Mouse (Mus musculus): ENCODE results near the gene Elmod3. TPM values are rescaled to one million over a fixed set of nuclear protein-coding genes. Genes with fewer than 3 reads are reported as not detected.

Elmod3 gene
- polyA plus RNA-seq (2012; rRNA removed): 32.5 and 32.7 TPM in 2 replicates

- peak; percentile 85 to 95 for DNase-seq
- TF ChIP-seq CTCF (IDR thresholded peaks at IDR 0.05; ENCODE audit: borderline replicate concordance, insufficient read depth, low read depth, low read length) (no peak), POLR2A (IDR thresholded peaks at IDR 0.05; ENCODE audit: borderline replicate concordance, insufficient read depth, low read length) (peak; percentile 84; the same call in 1 of the 2 replicates)
- Histone ChIP-seq H3K27ac (ENCODE audit: insufficient read depth, low read length) (peak within 1 kb of the TSS; percentile 60), H3K27me3 (ENCODE audit: control insufficient read depth, insufficient read depth, low read length) (no peaks in the 10 kb centered on the region), H3K4me1 (ENCODE audit: control insufficient read depth, insufficient read depth, low read length) (peaks cover 4% of the 10 kb centered on the region; the same call in 1 of the 2 replicates), H3K4me3 (replicated peaks; ENCODE audit: insufficient read depth, low read depth, low read length) (peak within 1 kb of the TSS; percentile 95)
- under 1% methylated on average over 38 of the region's 38 CpGs for WGBS
These were observed at the start of gene Elmod3, which contains the start of gene Retsat for GRCm38 (mm10) chr6:72597956-72598753. Gene Elmod3, minus strand, starts transcription at chr6:72598413. Gene Retsat, plus strand, starts transcription at chr6:72598475.

GRCm38 (mm10) chr6:72647383-72647820, 49.2 kb upstream of the Elmod3 start:
- H3K27ac ChIP-seq (ENCODE audit: insufficient read depth, low read length): no peak overlapping the region
- WGBS: 60% methylated on average over 10 of the region's 10 CpGs
- TF ChIP-seq CTCF (IDR thresholded peaks at IDR 0.05; ENCODE audit: borderline replicate concordance, insufficient read depth, low read depth, low read length) (peak; percentile 81), POLR2A (IDR thresholded peaks at IDR 0.05; ENCODE audit: borderline replicate concordance, insufficient read depth, low read length) (no peak)

DNA sequence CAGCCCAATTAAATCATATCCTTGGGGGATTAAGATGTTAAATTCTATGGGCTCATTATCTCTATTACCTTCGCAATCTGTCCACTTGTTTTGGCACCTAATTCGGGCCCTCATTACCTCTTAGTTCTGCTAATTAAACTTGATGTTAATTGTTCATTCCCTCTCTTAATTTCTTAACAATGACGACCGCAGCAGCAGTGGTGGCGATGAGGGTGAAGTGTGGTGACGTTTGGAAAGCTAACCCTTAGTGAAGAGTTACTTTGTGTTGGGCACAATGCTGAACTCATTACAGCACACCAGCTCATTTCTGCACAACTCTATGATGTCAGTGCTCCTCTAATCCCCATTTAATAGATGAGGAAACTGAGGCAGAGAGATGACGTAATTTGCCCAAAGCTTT, 47.2 kb upstream of the Elmod3 start:
- H3K4me3 ChIP-seq (replicated peaks; ENCODE audit: insufficient read depth, low read depth, low read length): no peak overlapping the region
- DNase-seq: no peak
- no peaks in the 10 kb centered on the region for H3K27me3 ChIP-seq (ENCODE audit: control insufficient read depth, insufficient read depth, low read length)
- WGBS: 65% methylated on average over 7 of the region's 7 CpGs
- no peaks in the 10 kb centered on the region for H3K4me1 ChIP-seq (ENCODE audit: control insufficient read depth, insufficient read depth, low read length)
- H3K27ac ChIP-seq (ENCODE audit: insufficient read depth, low read length): no peak overlapping the region
- TF ChIP-seq POLR2A (IDR thresholded peaks at IDR 0.05; ENCODE audit: borderline replicate concordance, insufficient read depth, low read length): no peak
- TF ChIP-seq CTCF (IDR thresholded peaks at IDR 0.05; ENCODE audit: borderline replicate concordance, insufficient read depth, low read depth, low read length): no peak

More at GRCm38 (mm10) chr6:72647383-72647820, 49.2 kb upstream of the Elmod3 start:
- peak; percentile 43 to 55 for DNase-seq
- Histone ChIP-seq H3K4me3 (replicated peaks; ENCODE audit: insufficient read depth, low read depth, low read length) (no peak overlapping the region), H3K4me1 (ENCODE audit: control insufficient read depth, insufficient read depth, low read length) (no peaks in the 10 kb centered on the region; the same call in 1 of the 2 replicates), H3K27me3 (ENCODE audit: control insufficient read depth, insufficient read depth, low read length) (no peaks in the 10 kb centered on the region)

DNA sequence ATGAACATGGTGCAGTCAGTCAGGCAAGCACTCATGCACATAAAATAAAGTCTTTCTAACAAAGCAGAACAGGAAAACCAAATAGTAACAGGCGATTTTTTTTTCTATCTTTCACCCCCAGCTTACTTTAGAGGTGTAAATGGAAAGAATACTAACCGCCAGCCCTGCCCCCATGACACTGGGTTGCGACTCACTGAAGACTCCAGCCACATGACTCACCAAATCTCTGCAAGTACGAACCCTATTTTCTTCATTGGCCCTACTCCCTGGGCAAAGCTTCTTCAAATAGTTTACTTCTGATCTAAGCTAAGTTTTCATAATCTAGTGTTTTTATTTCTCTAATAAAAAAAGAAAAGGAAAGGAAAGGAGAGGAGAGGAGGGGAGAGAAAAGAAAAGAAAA, 46.4 kb upstream of the Elmod3 start:
- H3K27ac ChIP-seq (ENCODE audit: insufficient read depth, low read length): no peak overlapping the region
- no peaks in the 10 kb centered on the region for H3K4me1 ChIP-seq (ENCODE audit: control insufficient read depth, insufficient read depth, low read length)
- DNase-seq: no peak
- no peak overlapping the region for H3K4me3 ChIP-seq (replicated peaks; ENCODE audit: insufficient read depth, low read depth, low read length)
- no peak for TF ChIP-seq POLR2A (IDR thresholded peaks at IDR 0.05; ENCODE audit: borderline replicate concordance, insufficient read depth, low read length)
- TF ChIP-seq CTCF (IDR thresholded peaks at IDR 0.05; ENCODE audit: borderline replicate concordance, insufficient read depth, low read depth, low read length): no peak
- WGBS: 75% methylated on average over 4 of the region's 4 CpGs
- no peaks in the 10 kb centered on the region for H3K27me3 ChIP-seq (ENCODE audit: control insufficient read depth, insufficient read depth, low read length)

DNA sequence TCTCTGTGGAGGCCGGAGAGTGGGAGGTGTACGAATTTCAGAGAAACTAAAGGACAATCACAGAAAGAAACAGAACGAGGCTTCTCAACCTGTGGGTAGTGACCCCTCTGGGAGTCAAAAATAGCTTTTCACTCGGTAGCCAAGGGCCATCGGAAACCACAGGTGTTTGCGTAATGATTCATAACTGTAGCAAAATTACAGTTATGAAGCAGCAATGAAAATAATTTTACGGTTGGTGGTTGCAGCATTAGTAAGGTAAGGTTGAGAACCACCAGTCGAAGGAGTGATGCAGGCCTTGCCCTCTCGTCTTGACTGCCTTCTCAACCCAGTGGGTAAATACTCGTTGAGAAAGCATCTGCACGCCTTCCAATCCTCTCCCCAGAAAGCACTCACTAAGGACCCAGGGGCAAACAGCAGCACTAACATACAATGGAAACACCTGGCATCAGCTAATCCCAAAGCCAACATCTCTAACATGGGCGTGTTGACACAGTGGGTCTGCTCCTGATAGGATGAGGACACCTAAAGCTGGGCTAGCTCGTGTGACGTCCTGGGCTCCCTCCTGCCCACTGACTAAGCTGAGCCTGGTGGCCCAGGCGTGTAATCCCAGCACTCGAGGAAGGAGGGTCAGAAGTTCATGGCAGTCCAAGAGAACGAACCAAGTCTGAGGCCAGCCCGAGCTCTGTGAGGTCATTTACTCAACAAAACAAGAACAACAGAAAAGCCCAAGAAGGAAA, 43.2 kb upstream of the Elmod3 start:
- no peak for DNase-seq
- Histone ChIP-seq H3K27ac (ENCODE audit: insufficient read depth, low read length) (no peak overlapping the region), H3K4me1 (ENCODE audit: control insufficient read depth, insufficient read depth, low read length) (no peaks in the 10 kb centered on the region), H3K27me3 (ENCODE audit: control insufficient read depth, insufficient read depth, low read length) (no peaks in the 10 kb centered on the region), H3K4me3 (replicated peaks; ENCODE audit: insufficient read depth, low read depth, low read length) (no peak overlapping the region)
- TF ChIP-seq POLR2A (IDR thresholded peaks at IDR 0.05; ENCODE audit: borderline replicate concordance, insufficient read depth, low read length) (no peak), CTCF (IDR thresholded peaks at IDR 0.05; ENCODE audit: borderline replicate concordance, insufficient read depth, low read depth, low read length) (no peak)
- WGBS: 88% methylated on average over 18 of the region's 18 CpGs

GRCm38 (mm10) chr6:72636940-72637339, 38.7 kb upstream of the Elmod3 start:
- DNase-seq: no peak
- no peak for TF ChIP-seq POLR2A (IDR thresholded peaks at IDR 0.05; ENCODE audit: borderline replicate concordance, insufficient read depth, low read length)
- no peak for TF ChIP-seq CTCF (IDR thresholded peaks at IDR 0.05; ENCODE audit: borderline replicate concordance, insufficient read depth, low read depth, low read length)
- WGBS: 81% methylated on average over 3 of the region's 3 CpGs
- no peaks in the 10 kb centered on the region for H3K4me1 ChIP-seq (ENCODE audit: control insufficient read depth, insufficient read depth, low read length)
- H3K4me3 ChIP-seq (replicated peaks; ENCODE audit: insufficient read depth, low read depth, low read length): no peak overlapping the region
- no peaks in the 10 kb centered on the region for H3K27me3 ChIP-seq (ENCODE audit: control insufficient read depth, insufficient read depth, low read length)
- no peak overlapping the region for H3K27ac ChIP-seq (ENCODE audit: insufficient read depth, low read length)

- peak; percentile 27 to 29 for DNase-seq
- H3K27ac ChIP-seq (ENCODE audit: insufficient read depth, low read length): no peak overlapping the region
- WGBS: 40% methylated on average over 12 of the region's 12 CpGs
- peaks cover 5% of the 10 kb centered on the region for H3K4me1 ChIP-seq (ENCODE audit: control insufficient read depth, insufficient read depth, low read length)
- no peaks in the 10 kb centered on the region for H3K27me3 ChIP-seq (ENCODE audit: control insufficient read depth, insufficient read depth, low read length)
- no peak for TF ChIP-seq POLR2A (IDR thresholded peaks at IDR 0.05; ENCODE audit: borderline replicate concordance, insufficient read depth, low read length)
- peak; percentile 55; the same call in 1 of the 2 replicates for TF ChIP-seq CTCF (IDR thresholded peaks at IDR 0.05; ENCODE audit: borderline replicate concordance, insufficient read depth, low read depth, low read length)
- H3K4me3 ChIP-seq (replicated peaks; ENCODE audit: insufficient read depth, low read depth, low read length): no peak overlapping the region
These were observed 37.7 kb upstream of the Elmod3 start for GRCm38 (mm10) chr6:72635760-72636431.

Data from cerebellum, adult 2 months (tissue).